Comparison of ENCODE assay signal across 13 mouse cellular contexts in the genomic region with DNA sequence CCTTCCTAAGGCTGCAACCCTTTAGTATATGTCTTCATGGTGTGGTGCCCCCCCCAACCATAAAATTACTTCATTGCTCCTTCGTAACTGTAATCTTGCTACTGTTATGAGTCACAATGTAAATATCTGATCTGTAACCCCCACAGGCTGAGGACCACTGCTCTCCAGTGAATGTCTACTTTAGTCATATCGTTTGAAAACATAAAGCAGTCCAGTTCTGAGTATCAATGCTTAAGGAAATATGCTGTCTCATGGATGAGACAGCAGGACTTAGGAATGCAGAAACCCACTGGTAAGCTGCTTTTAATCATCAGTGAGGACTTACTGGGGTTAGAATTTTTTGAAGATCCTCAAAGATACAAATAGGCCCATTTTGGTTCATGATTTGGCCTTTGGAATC. TPM values are rescaled to one million over a fixed set of nuclear protein-coding genes. Genes with fewer than 3 reads are reported as not detected.
DNase-seq lines count a peak whose midpoint lies in the region; ATAC-seq and TF ChIP-seq lines count a peak whose summit lies in the region.
"Had no signal": no experiment of that assay in that cellular context is flagged by ENCODE, and none has a peak within 500 bp of the region (broad histone marks: within the 10 kb centered on the region; RNA-seq: fewer than 3 reads in every experiment).

No protein-coding gene starts in this region.

- 0 out of 2 replicates have a peak overlapping the region, but pooled peaks have one; percentile 8 for H3K9ac ChIP-seq in hindbrain, embryonic 12.5 days
- no peak overlapping the region for H3K9ac ChIP-seq in hindbrain, embryonic 11.5 days (ENCODE audit: low read depth, low read length)
- H3K9ac ChIP-seq in MEL (ENCODE audit: control insufficient read depth, low read depth, low read length, poor library complexity, severe bottlenecking), result no peak overlapping the region
- no peak overlapping the region for H3K9ac ChIP-seq in midbrain, embryonic 14.5 days (replicated peaks; ENCODE audit: low read length)

- no peak for TF ChIP-seq RAD21 in MEL (IDR thresholded peaks at IDR 0.05; ENCODE audit: low read depth, low read length)

- H3K27ac ChIP-seq in hindbrain, embryonic 12.5 days, result no peak overlapping the region
- no peak overlapping the region for H3K27ac ChIP-seq in hindbrain, embryonic 11.5 days (ENCODE audit: low read depth, low read length)
- no peak overlapping the region for H3K27ac ChIP-seq in MEL (ENCODE audit: control insufficient read depth, low read depth, low read length)
- H3K27ac ChIP-seq in midbrain, embryonic 14.5 days (replicated peaks; ENCODE audit: low read depth, low read length), result no peak overlapping the region

- 78% methylated on average over 2 of the region's 2 CpGs for WGBS in hindbrain, embryonic 12.5 days
- 88% methylated on average over 2 of the region's 2 CpGs for WGBS in hindbrain, embryonic 11.5 days
- 81% methylated on average over 2 of the region's 2 CpGs for WGBS in midbrain, embryonic 14.5 days

- no peaks in the 10 kb centered on the region for H3K27me3 ChIP-seq in hindbrain, embryonic 12.5 days
- no peaks in the 10 kb centered on the region for H3K27me3 ChIP-seq in hindbrain, embryonic 11.5 days (ENCODE audit: control insufficient read depth, insufficient read depth, low read length)
- no peaks in the 10 kb centered on the region for H3K27me3 ChIP-seq in MEL (ENCODE audit: control insufficient read depth in 1 of 2, insufficient read depth in 2 of 2, low read length in 2 of 2)
- no peaks in the 10 kb centered on the region for H3K27me3 ChIP-seq in midbrain, embryonic 14.5 days (ENCODE audit: control insufficient read depth, insufficient read depth, low read length)

- peaks cover 19% of the 10 kb centered on the region for H3K4me1 ChIP-seq in hindbrain, embryonic 12.5 days
- H3K4me1 ChIP-seq in hindbrain, embryonic 11.5 days (replicated peaks; ENCODE audit: control insufficient read depth, insufficient read depth, low read length), result 0 out of 2 replicates have a peak, but pooled peaks cover 2% of the 10 kb centered on the region
- peaks cover 10 to 13% of the 10 kb centered on the region in 2 experiments for H3K4me1 ChIP-seq in MEL (ENCODE audit: control insufficient read depth in 1 of 2, insufficient read depth in 2 of 2, low read length in 2 of 2)
- H3K4me1 ChIP-seq in midbrain, embryonic 14.5 days (ENCODE audit: control insufficient read depth, insufficient read depth, low read length), result peaks cover 29% of the 10 kb centered on the region

- no peaks in the 10 kb centered on the region for H3K9me3 ChIP-seq in hindbrain, embryonic 12.5 days (replicated peaks)
- no peaks in the 10 kb centered on the region for H3K9me3 ChIP-seq in hindbrain, embryonic 11.5 days (ENCODE audit: control insufficient read depth, low read length)
- H3K9me3 ChIP-seq in MEL (replicated peaks; ENCODE audit: insufficient read depth, low read length), result no peaks in the 10 kb centered on the region
- H3K9me3 ChIP-seq in midbrain, embryonic 14.5 days (ENCODE audit: control insufficient read depth, low read length), result no peaks in the 10 kb centered on the region

- H3K79me2 ChIP-seq in MEL (ENCODE audit: control insufficient read depth, insufficient read depth, low read length, poor library complexity), result peaks cover 63% of the 10 kb centered on the region

- no peak for ATAC-seq in hindbrain, embryonic 12.5 days (ENCODE audit: low FRiP score)
- no peak for ATAC-seq in hindbrain, embryonic 11.5 days (ENCODE audit: low FRiP score)
- ATAC-seq in erythroid progenitor cell, adult 5-6 weeks (replicated peaks; ENCODE audit: low FRiP score, poor library complexity, severe bottlenecking), result 0 out of 2 replicates have a peak, but pooled peaks have one; percentile 31
- ATAC-seq in midbrain, embryonic 14.5 days (ENCODE audit: low FRiP score, low TSS enrichment), result no peak
- ATAC-seq: inflammation-experienced regulatory T-cells, adult 6 months had no signal

- TF ChIP-seq POLR2A in MEL (IDR thresholded peaks at IDR 0.05; ENCODE audit: control insufficient read depth in 1 of 2, insufficient read depth in 1 of 2, low read depth in 1 of 2, low read length in 2 of 2, poor library complexity in 1 of 2), result no peak

- H3K4me2 ChIP-seq in hindbrain, embryonic 12.5 days (replicated peaks), result no peak overlapping the region
- no peak overlapping the region; the same call in 1 of the 2 replicates for H3K4me2 ChIP-seq in hindbrain, embryonic 11.5 days (replicated peaks; ENCODE audit: low read depth, low read length)
- H3K4me2 ChIP-seq in midbrain, embryonic 14.5 days (ENCODE audit: low read length), result peak overlapping the region; percentile 40

- peak in 1 of 2 experiments; percentile 21; a peak in 2 of 4 replicates for TF ChIP-seq EP300 in MEL (IDR thresholded peaks at IDR 0.05; ENCODE audit: low read depth in 1 of 2, low read length in 2 of 2)

- no peak overlapping the region for H3K4me3 ChIP-seq in hindbrain, embryonic 12.5 days
- H3K4me3 ChIP-seq in hindbrain, embryonic 11.5 days (ENCODE audit: low read depth, low read length), result no peak overlapping the region
- no peak overlapping the region for H3K4me3 ChIP-seq in MEL (ENCODE audit: control insufficient read depth in 1 of 2, insufficient read depth in 1 of 2, low read depth in 2 of 2, low read length in 2 of 2)
- H3K4me3 ChIP-seq in midbrain, embryonic 14.5 days (replicated peaks; ENCODE audit: low read depth, low read length), result no peak overlapping the region

- no peaks in the 10 kb centered on the region for H3K36me3 ChIP-seq in hindbrain, embryonic 12.5 days
- H3K36me3 ChIP-seq in hindbrain, embryonic 11.5 days (ENCODE audit: control insufficient read depth, insufficient read depth, low read length), result no peaks in the 10 kb centered on the region
- peaks cover 10 to 22% of the 10 kb centered on the region in 2 experiments; a peak in 3 of 4 replicates for H3K36me3 ChIP-seq in MEL (ENCODE audit: control insufficient read depth in 1 of 2, insufficient read depth in 2 of 2, low read length in 2 of 2)
- no peaks in the 10 kb centered on the region for H3K36me3 ChIP-seq in midbrain, embryonic 14.5 days (ENCODE audit: control insufficient read depth, insufficient read depth, low read length)

- DNase-seq in hindbrain, embryonic 11.5 days (ENCODE audit: low spot score), result no peak
- no peak for DNase-seq in MEL (ENCODE audit: low read depth, low spot score)
- no peak for DNase-seq in midbrain, embryonic 14.5 days
- DNase-seq in urinary bladder, postnatal 36 days (ENCODE audit: low spot score in 2 of 2), result no peak
- DNase-seq in frontal cortex, adult 2 months (ENCODE audit: extremely low spot score in 1 of 2, low spot score in 1 of 2), result no peak
- DNase-seq in layer of hippocampus, adult 8-10 months (ENCODE audit: low spot score in 2 of 2), result no peak
- DNase-seq: adrenal gland, postnatal 10 days; kidney, postnatal 36 days; right cerebral cortex, postnatal 14 days; thymus, postnatal 4 days had no signal

- TF ChIP-seq CTCF in MEL (IDR thresholded peaks at IDR 0.05 in 2 of 3, conservative IDR thresholded peaks at IDR 0.05 in 1 of 3; ENCODE audit: control insufficient read depth in 1 of 3, insufficient read depth in 1 of 3, low read depth in 2 of 3, low read length in 3 of 3, poor library complexity in 1 of 3, severe bottlenecking in 1 of 3), result no peak

TF ChIP-seq in MEL, 35 proteins besides CTCF, POLR2A, EP300 and RAD21:
- no peak for TF ChIP-seq MYC (IDR thresholded peaks at IDR 0.05; ENCODE audit: low read depth, low read length)
- peak; percentile 42; the same call in 1 of the 2 replicates for TF ChIP-seq SIN3A (IDR thresholded peaks at IDR 0.05; ENCODE audit: low read length)

RNA-seq across cellular contexts. Expression of a gene that starts 2.5 kb away (rescaled TPM):
- 36.9 and 40.2 TPM in 2 replicates for polyA plus RNA-seq in hindbrain, embryonic 12.5 days (2016; fragmentation: Nextera tagmentation; extraction: Ambion mirVana)
- polyA plus RNA-seq in hindbrain, embryonic 11.5 days (2014; fragmentation: Nextera tagmentation; extraction: Ambion mirVana), result 29.7 and 30.5 TPM in 2 replicates
- total RNA-seq in MEL (2012; rRNA removed), result 18.0 and 31.8 TPM in 2 replicates
- polyA plus RNA-seq in MEL (2012; ENCODE audit: insufficient read depth in 1 of 2, insufficient read length in 2 of 2, low read depth in 1 of 2, low replicate concordance in 2 of 2, missing spikeins in 1 of 2), result 100 to 1,000 TPM; 135 to 310 TPM
- 75.7 and 233 TPM in 2 replicates for total RNA-seq in erythroid progenitor cell, adult 5-6 weeks (2015; ENCODE audit: low replicate concordance)
- 84.8 and 93.6 TPM in 2 replicates for total RNA-seq in erythroid progenitor cell, adult 5-6 weeks (2017; ENCODE audit: low replicate concordance)
- 50.5 and 60.3 TPM in 2 replicates for polyA plus RNA-seq in midbrain, embryonic 14.5 days (2014; fragmentation: Nextera tagmentation; extraction: Ambion mirVana)
- 62.8 and 63.2 TPM in 2 replicates for polyA plus RNA-seq in frontal cortex, adult 2 months (2012; rRNA removed)
- total RNA-seq in layer of hippocampus, adult 8-10 months (2022), result 100 to 1,000 TPM in 3 of 4 experiments, 10 to 100 TPM in 1; 98.3 to 125 (median 112) TPM
